Mouse (Mus musculus) spleen, adult 2 months (tissue): ENCODE measurements around the gene Syt6.

ENCODE experiments used
- CTCF ChIP-seq: fragments of 200-500 bp; IDR thresholded peaks from 2 replicates; pipeline ENCODE4 v1.5.1; 2011; ENCODE audit warnings: mild to moderate bottlenecking, inconsistent platforms; ENCODE audit not compliant: insufficient read depth, insufficient read length, insufficient replicate concordance; ENCODE audit errors: extremely low read depth
- POLR2A ChIP-seq: fragments of 200-500 bp; IDR thresholded peaks from 2 replicates; pipeline ENCODE4 v1.6.1; 2011; ENCODE audit warnings: low read depth, low read length, inconsistent platforms

DNA sequence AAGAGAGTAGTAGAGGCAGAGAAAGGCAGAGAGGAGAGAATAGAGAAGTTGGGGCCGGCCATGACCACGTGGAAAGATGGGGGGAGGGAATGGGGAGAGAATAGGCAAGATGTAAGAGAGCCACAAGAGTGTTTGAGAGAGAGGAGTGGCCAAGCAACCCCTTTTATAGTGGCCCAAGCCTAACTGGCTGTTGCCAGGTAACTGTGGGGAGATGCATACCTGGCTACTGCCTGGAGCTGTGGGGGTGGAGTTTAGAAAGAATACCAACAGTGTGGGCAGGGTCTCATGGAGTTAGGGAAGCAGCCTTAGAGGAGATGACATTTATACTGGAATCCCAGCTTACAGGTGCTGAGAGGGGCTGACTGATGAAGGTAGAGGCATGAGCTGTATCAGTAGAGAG, 48.2 kb upstream of the Syt6 start:
- TF ChIP-seq CTCF (no peak), POLR2A (no peak)
